Mouse (Mus musculus) ES-Bruce4 (cell line): ENCODE measurements around the gene AC109138.7.

Source experiments
- CTCF ChIP-seq: IDR thresholded peaks from one replicate; pipeline ENCODE4 v1.8.1; 2011; ENCODE audit warnings: low read depth, low read length
- EP300 ChIP-seq: IDR thresholded peaks from 2 replicates; pipeline ENCODE4 v1.6.1; 2011; ENCODE audit warnings: low read depth, low read length; ENCODE audit not compliant: insufficient read depth
- POLR2A ChIP-seq: IDR thresholded peaks from one replicate; pipeline ENCODE4 v1.8.1; 2011; ENCODE audit warnings: low read length; ENCODE audit not compliant: insufficient read depth

DNA sequence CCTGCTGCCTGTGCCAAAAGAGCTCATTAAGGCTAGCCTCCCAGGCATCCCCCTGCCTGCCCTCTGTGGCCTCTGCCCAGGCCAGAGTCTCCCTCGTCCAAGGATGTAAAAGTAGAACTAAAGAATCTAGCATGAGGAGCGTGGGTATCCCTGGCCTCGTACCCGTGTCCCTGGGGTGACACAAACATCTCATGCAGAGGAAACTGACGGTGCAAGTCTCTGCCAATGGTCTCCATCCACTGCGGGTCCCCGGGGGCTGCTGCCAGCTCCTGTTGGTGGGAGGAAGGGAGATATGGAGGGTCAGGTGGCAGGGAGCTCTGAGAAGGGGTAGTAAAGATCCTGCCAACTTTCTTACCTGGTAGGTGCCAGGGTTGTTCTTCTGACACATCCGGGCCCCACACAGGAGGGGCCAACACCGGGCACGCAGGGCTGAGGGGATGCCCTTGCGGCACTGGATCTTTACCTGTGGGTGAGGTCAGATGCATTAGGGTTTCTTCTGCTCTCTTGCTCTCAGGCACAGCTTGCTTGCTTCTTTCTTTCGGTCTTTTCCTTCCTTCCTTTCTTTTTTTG lies 25.0 kb upstream of the AC109138.7 start:
- no peak for TF ChIP-seq CTCF
- TF ChIP-seq POLR2A = no peak
- no peak for TF ChIP-seq EP300
